Mouse (Mus musculus): ENCODE data around the gene Clcn7. TPM values are rescaled to one million over a fixed set of nuclear protein-coding genes. Genes with fewer than 3 reads are reported as not detected.
"Not testable (repeated sequence)": the region's sequence is repeated elsewhere in the genome, so short reads cannot be mapped to it uniquely, and the experiment has no call there.

Gene Clcn7
- total RNA-seq (2021), result 10 to 100 TPM; 29.8 to 33.3 TPM
- long read RNA-seq, experiment 1, full-length matches to known transcripts, result 1 of 20 reads
- long read RNA-seq, experiment 1, partial matches to known transcripts, result 17 of 20 reads
- long read RNA-seq, experiment 1, other reads (novel, unspliced or antisense), result 2 of 20 reads
- long read RNA-seq, experiment 2, full-length matches to known transcripts, result 6 of 12 reads
- long read RNA-seq, experiment 2, partial matches to known transcripts, result 4 of 12 reads
- long read RNA-seq, experiment 2, other reads (novel, unspliced or antisense), result 2 of 12 reads

DNA sequence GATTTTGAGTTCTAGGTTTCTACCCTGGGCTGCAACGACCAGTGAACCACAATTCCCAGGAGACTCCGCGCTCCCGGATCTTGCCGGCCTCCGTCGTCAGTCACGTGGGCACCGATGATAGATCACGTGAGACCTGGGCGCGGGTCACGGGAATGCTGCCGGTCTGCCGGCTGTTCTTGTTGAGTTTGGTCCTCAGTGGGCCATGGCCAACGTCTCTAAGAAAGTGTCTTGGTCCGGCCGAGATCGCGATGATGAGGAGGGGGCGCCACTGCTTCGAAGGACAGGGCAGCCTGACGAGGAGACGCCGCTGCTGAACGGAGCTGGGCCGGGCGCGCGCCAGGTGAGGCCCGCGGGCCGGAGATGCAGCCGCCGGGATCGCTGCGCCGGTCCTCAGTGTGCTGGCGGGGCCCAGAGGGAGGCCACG, at the start of gene Clcn7:
Gene Clcn7 (plus strand): TSS at position 117 of the 424 bp plus-strand sequence.
- DNase-seq, result peak; percentile 96

DNA sequence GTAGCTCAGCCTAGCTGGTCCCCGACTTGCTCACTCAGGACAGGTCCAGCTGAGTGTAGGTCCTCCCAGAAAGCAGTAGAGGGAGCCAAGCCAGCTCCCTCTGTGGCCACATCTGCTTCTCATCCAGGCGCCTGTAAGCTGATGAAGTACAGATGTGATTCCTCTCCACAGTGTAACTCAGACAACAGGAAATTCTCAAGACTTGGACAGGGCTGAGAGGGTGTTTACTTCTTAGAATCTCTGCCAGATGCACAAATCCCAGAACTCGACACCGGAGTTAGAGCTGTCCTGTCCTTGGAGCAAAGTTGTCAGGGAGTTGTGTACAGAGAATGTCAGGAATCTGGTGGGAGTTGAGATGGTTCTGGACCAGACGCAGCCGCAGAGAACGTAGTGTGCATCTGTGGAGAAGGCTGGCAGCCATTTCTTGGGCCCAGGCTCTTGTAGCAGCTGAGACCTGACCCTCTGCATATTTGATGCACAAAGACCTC, 49.7 kb upstream of the Clcn7 start, which contains the start of gene Tmem204:
Gene Tmem204 (minus strand): TSS at position 148 of the 488 bp plus-strand sequence.
- peak; percentile 52 for DNase-seq

GRCm38 (mm10) chr17:25084835-25085385, 48.3 kb upstream of the Clcn7 start:
- peak; percentile 34 for DNase-seq

DNA sequence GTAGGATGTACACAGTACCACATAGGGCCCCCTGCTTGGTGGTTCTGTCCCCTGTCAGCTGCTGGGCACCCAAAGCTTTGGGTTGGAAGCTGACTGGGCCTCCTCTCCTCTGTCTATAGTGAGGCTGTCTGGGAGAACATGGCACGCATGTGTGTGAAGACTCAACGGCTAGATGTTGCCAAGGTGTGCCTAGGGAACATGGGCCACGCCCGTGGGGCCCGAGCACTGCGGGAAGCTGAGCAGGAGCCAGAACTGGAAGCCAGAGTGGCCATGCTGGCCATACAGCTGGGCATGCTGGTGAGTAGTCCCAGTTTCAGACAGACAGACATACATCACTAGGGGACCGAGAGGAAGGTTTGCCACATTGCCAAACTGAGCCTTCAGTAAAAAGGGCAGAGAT, 46.5 kb upstream of the Clcn7 start:
- no peak for DNase-seq

DNA sequence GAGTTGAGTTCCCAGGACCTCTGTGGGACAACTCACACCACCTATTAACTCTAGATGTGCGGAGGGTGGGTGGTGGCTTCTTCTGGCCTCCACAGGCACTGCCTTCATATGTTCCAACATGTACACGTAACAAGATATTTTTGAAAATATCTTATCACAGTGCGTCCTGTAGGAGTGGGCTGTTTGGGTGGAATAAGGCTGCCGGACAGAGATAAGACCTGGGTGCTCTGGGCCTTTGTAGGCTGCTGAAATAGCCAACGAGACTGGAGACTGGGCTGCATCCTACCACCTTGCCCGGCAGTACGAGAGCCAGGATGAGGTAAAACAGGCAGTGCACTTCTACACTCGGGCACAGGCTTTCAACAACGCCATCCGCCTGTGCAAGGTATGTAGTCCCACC, 44.0 kb upstream of the Clcn7 start:
- no peak for DNase-seq

DNA sequence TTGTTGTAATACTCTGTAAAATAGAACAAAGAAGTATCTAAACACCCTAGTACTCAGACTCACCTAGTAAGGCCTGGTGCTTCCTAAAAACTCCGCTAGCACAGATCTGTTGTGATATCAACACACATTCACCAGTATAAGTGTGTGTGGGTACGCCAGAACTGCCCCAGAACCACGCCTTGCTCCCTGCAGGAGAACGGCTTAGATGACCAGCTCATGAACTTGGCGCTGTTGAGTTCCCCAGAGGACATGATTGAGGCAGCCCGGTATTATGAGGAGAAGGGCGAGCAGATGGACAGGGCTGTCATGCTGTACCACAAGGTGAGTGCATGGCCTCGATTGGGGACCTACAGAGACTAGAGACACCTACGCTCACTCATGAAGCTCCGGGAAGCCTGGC, 42.7 kb upstream of the Clcn7 start:
- DNase-seq, result no peak

DNA sequence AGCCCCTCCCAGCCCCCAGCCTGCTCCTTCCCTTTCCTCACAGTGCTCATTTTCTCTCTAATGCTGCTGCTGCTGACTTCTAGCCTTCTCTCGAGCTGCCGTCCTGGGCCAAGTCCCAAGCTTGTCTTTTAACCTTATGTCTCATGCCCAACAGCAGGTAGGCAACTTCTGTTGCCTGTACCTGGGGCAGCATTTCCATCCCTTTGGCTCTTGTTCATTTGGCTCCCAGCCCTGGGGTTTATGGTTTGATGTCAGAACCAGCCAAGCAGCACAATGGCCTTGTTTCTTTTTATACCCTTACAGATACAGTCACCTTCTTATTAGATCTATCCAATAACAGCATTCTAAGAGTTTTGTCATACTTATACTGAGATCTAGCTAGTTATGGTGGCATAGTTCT, 37.0 kb upstream of the Clcn7 start:
- DNase-seq, result no peak

DNA sequence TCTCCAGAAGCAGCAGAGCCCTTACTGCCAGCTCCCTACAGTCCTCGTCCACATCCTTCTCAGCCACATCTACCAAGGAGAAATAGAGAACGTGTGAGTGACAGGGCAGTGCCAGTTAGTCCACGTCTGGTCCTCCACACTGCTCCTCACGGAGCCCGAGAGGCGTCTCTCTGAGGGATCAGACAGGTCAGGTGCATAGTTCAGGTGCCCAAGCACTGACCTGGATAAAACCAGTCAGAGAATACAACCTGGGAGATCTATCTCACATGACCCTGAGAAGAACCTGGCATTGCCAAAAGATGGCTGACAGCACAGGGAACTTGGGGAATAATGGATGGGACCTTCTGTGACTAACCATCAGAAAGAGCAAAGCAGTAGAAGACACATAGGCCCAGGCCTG, 33.1 kb upstream of the Clcn7 start:
- no peak for DNase-seq

- no peak for DNase-seq
Measured at GRCm38 (mm10) chr17:25101338-25101737, 31.9 kb upstream of the Clcn7 start.

DNA sequence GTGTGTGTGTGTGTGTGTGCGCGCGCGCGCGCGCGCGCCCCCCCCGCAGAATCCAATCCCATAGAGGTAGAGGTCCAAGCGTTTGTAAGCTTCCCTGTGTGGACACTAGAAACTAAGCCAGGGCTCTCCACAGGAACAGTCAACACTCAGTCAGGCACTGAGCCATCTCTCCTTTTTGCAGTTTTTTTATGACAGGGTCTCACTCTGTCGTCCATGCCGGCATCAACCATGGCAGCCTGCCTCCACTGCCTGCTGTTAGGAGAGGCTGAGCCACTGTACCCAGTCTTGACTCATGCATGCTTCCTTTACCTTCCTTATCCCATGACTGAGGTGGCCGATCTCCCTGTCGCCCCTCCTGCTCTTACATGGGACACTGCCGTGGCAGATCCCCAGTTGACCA, 25.4 kb upstream of the Clcn7 start:
- DNase-seq, result no peak

GRCm38 (mm10) chr17:25109578-25109977, 23.6 kb upstream of the Clcn7 start:
- DNase-seq, result peak; percentile 68

- no peak for DNase-seq
Measured at GRCm38 (mm10) chr17:25110590-25110989, 22.6 kb upstream of the Clcn7 start.

- DNase-seq, result no peak
Measured at GRCm38 (mm10) chr17:25111220-25111619, 22.0 kb upstream of the Clcn7 start.

DNA sequence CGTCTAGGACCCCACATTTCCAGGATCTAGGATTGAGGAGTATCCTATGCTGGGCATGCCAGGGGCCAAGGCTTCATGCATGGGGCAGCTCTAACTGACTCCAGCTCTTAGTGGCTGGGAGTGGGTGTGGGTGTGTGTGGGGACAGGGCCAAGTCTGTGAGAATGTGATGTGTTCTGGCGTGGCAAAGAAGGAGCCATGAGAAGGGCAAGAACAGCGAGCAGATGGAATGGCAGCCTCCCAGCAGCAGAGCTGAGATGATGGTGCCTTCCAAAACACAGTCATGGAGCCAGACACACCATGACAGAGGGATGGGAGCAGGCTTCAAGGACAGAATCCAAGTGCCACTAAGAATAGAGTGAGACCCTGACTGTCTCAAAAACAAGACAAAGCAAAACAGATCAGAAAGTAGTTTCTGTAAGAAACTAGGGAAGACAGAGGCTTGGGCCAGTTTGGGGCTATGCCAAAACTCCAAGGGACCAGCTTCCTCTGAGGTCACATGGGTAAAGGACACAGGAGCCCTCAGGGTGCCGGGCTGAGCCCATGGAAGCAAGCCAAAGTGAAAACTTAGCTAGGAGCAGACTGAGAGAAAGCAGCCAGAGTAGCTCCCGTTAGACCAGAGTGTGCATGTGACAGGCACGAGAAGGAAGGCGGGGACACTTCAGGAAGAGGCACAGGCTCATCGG, 21.3 kb upstream of the Clcn7 start:
- DNase-seq, result peak; percentile 77

DNA sequence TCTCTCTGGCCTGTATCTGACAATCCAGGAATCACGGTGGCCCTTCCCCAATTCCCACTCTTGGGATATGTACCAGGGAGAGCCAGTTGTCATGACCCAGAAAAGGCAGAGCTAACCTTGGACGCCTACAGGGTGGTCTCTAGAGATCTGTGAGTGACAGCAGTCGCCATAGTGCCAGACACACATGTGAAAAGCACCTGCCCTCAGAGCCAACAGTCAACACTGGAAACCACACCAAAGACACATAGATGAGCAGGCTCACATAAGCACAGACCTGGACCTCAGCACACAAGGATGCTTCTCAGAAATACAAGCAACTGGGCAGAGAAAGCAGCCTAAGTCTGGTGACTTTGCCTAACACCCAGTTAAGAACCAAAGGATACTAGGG, 20.8 kb upstream of the Clcn7 start:
- DNase-seq, result no peak

DNA sequence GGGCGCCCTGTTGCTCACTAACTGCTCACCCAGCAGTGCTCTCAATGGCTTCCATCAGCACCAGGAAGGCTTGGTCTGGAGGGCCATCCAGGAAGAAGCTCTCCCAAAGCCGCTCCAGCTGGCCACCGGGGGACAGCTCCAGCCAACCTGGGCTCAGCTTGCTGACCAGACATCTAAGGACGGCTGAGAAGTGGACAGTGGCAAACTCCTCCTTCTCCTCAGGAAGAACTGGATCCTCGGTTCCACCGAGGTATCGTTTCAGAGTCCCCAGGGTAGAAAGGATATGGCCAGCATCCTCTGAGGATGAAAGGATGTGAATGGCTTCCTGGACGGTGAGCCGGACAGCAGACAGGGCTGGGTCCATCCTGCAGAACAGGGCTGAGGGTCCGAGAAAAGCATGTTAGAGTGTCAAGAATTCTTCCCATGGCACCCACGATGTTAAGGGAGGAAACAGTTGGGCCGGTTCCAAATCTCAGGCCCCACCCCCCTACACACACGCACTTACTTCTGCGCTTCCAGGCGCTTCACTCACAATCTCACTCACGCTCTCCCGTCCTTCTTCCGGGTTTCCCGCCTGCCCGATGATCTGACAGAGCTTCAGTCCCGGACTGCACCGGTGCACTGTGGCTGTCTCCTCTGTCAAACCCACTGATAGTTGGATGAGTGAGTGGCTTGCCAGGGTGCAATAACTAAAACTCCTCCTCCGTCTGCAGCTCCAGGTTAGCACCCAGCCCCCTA, 18.1 kb upstream of the Clcn7 start:
- DNase-seq, result no peak

DNA sequence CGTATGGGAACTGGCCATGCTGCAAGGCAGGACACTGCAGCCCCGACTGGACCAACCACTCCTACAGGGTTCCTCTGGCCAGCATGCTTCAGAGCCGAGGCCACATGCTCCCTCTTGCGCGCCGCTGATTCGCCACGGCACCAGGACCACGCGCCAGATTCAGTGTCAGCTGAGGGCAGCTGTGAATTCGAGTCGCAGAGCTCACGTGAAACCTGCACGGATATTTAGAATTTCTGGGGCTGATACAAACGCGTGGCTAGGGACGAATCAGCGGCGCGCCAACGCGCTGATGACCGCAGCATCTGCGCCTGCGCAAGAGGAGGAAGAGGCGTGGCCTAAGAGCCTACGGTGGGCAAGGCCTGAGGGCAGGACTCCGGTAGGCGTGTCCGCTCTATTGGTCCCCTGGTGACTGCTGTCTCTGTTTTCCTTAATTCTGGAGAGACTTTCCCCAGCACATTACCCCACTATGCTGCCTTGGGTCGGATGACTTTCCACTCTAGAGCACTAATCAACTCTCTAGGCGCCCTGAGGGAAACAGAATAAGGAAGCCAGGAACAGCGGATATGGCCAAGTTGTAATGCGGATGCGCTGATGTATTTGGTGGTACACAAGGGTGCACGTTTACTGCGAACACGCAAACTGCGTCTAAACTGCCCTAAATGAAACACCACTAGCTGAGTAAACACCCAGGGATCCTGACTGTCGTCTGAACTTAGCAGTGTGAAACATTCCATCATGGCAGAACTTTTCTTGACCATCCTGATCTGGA, 17.3 kb upstream of the Clcn7 start, which contains the start of gene Telo2:
Gene Telo2 (minus strand): TSS at position 304 of the 769 bp plus-strand sequence.
- DNase-seq, result peak; percentile 96

GRCm38 (mm10) chr17:25117263-25117662, 15.9 kb upstream of the Clcn7 start:
- DNase-seq, result peak; percentile 61

DNA sequence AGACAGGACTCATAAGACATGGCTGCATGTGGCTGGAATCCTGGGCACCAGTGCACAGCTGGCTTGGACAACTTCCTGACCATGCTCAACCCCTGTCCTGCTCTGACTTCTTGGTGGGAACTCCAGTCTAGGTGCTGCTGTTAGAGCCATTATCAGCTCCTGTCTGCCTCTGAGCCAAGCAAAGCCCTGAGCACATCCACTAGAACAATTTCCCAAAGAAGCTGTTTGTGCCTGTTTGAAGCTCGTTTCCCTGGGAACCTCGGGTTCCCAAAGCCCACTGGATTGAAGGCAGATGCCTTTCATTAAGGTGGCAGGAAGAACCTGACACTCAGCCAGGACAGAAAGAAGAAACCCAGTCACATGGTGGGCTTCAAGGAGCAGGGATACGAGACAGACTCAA, 12.8 kb upstream of the Clcn7 start, which contains the start of gene Ptx4:
Gene Ptx4 (plus strand): TSS at position 355 of the 400 bp plus-strand sequence.
- no peak for DNase-seq

DNA sequence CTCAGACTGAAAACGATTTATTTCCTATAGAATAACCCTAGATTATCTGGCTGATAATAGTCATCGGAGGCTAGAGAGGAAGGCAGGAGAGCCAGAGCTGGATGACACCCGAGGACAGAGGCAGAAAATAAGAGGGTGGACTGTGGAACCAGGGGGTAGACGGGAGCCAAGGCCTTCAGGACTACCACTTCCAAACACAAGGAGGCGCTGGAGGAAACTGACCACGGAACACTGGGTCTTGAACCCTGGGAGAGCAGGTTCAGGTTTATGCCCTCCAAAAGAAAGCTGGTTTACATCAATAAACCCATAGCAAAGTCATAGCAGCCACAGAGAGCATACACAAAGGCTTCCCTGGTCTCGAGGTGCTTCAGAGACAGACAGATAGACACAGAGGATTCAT, 9.2 kb upstream of the Clcn7 start:
- no peak for DNase-seq

GRCm38 (mm10) chr17:25125442-25126060, 7.6 kb upstream of the Clcn7 start:
- not testable (repeated sequence) for DNase-seq

Measured in adrenal gland, postnatal 10 days (tissue).